Mouse (Mus musculus) cortical plate, adult 2 months (tissue): ENCODE data around the gene Nphp3. TPM values are rescaled to one million over a fixed set of nuclear protein-coding genes. Genes with fewer than 3 reads are reported as not detected.

Source experiments
- H3K27ac ChIP-seq: fragments of 200-500 bp; 2 replicates; pipeline ENCODE4 v1.5.1; 2012; ENCODE audit warnings: low read length, control low read depth, inconsistent platforms; ENCODE audit not compliant: insufficient read depth
- H3K4me1 ChIP-seq: fragments of 200-500 bp; 2 replicates; pipeline ENCODE4 v1.6.1; 2011; ENCODE audit warnings: low read length; ENCODE audit not compliant: control insufficient read depth, insufficient read depth
- H3K4me3 ChIP-seq: fragments of 200-500 bp; 2 replicates; pipeline ENCODE4 v1.5.1; 2011; ENCODE audit warnings: mild to moderate bottlenecking, low read length, control low read depth; ENCODE audit not compliant: insufficient read depth
- CTCF ChIP-seq: fragments of 200-500 bp; IDR thresholded peaks from 2 replicates; pipeline ENCODE4 v1.5.1; 2011; ENCODE audit warnings: mild to moderate bottlenecking, control low read depth, low read length; ENCODE audit not compliant: insufficient read depth; ENCODE audit errors: extremely low read depth
- POLR2A ChIP-seq: fragments of 200-500 bp; IDR thresholded peaks from 2 replicates; pipeline ENCODE4 v1.6.1; 2011; ENCODE audit warnings: mild to moderate bottlenecking, low read length, control low read depth; ENCODE audit not compliant: insufficient read depth; ENCODE audit errors: extremely low read depth
- polyA plus RNA-seq: library from polyadenylated mRNA; depleted of rRNA; stranded (reverse); fragments of >200 nt; gene quantifications from 2 replicates; pipeline ENCODE4 v1.2.3, GENCODE M21; 2012; rRNA removed

Nphp3 gene
- polyA plus RNA-seq, 1 experiment, result 8.9 TPM

- H3K27ac ChIP-seq, result no peak overlapping the region
- no peak overlapping the region for H3K4me3 ChIP-seq
- TF ChIP-seq CTCF (no peak), POLR2A (no peak)
- no peaks in the 10 kb centered on the region for H3K4me1 ChIP-seq
These were observed 83.5 kb downstream of the Nphp3 start for GRCm38 (mm10) chr9:104085730-104086429.

- no peak overlapping the region for H3K27ac ChIP-seq
- TF ChIP-seq CTCF (no peak), POLR2A (no peak)
- H3K4me3 ChIP-seq, result no peak overlapping the region
- no peaks in the 10 kb centered on the region for H3K4me1 ChIP-seq
These were observed 86.2 kb downstream of the Nphp3 start for GRCm38 (mm10) chr9:104088555-104088954.

GRCm38 (mm10) chr9:104092945-104093344, 90.6 kb downstream of the Nphp3 start:
- H3K27ac ChIP-seq, result no peak overlapping the region
- no peak overlapping the region for H3K4me3 ChIP-seq

More at GRCm38 (mm10) chr9:104092945-104093344, 90.6 kb downstream of the Nphp3 start:
- H3K4me1 ChIP-seq, result no peaks in the 10 kb centered on the region
- TF ChIP-seq POLR2A, result no peak
- no peak for TF ChIP-seq CTCF

Other genes with a start within 250 kb of the Nphp3 start
- gene Tmem108, start 240.7 kb upstream of the Nphp3 start, polyA plus RNA-seq, result 21.4 and 23.3 TPM in 2 replicates
- not detected in 2 replicates for gene Gm28305, start 38.1 kb downstream of the Nphp3 start, polyA plus RNA-seq
- gene Uba5, start 60.6 kb downstream of the Nphp3 start, polyA plus RNA-seq, result 55.7 and 58.3 TPM in 2 replicates
- 25.7 and 27.9 TPM in 2 replicates for gene Acad11, start 60.8 kb downstream of the Nphp3 start, polyA plus RNA-seq
- gene Ackr4, start 124.4 kb downstream of the Nphp3 start, polyA plus RNA-seq, result 0.09 and 0.17 TPM in 2 replicates